Mouse (Mus musculus) frontal cortex, adult 2 months (tissue): ENCODE data around the gene H1foo. TPM values are rescaled to one million over a fixed set of nuclear protein-coding genes. Genes with fewer than 3 reads are reported as not detected.

Experiments used
- DNase-seq, 2 experiments: peaks; one replicate each; pipeline ENCODE4 v3.0.0; 2022; ENCODE audit warnings: low spot score in 1 of 2; ENCODE audit errors: extremely low spot score in 1 of 2
- polyA plus RNA-seq: library from polyadenylated mRNA; depleted of rRNA; stranded (reverse); fragments of >200 nt; gene quantifications from 2 replicates; pipeline ENCODE4 v1.2.3, GENCODE M21; 2012; rRNA removed

Gene H1foo
- polyA plus RNA-seq, 1 experiment = not detected

- no peak for DNase-seq
Measured at GRCm38 (mm10) chr6:115997726-115998311, 53.1 kb downstream of the H1foo start.

GRCm38 (mm10) chr6:115998758-115999157 is 54.0 kb downstream of the H1foo start:
- no peak for DNase-seq

GRCm38 (mm10) chr6:115999227-115999626 is 54.5 kb downstream of the H1foo start:
- no peak for DNase-seq

Other genes with a start within 250 kb of the H1foo start
- gene Tmem40, start 182.5 kb upstream of the H1foo start, polyA plus RNA-seq = 15.3 and 24.4 TPM in 2 replicates
- 5.1 and 5.7 TPM in 2 replicates for gene Cand2, start 170.4 kb upstream of the H1foo start, polyA plus RNA-seq
- gene Rpl32, start 136.2 kb upstream of the H1foo start, polyA plus RNA-seq = 936 and 1,149 TPM in 2 replicates
- 5.4 and 5.5 TPM in 2 replicates for gene Efcab12, start 106.5 kb upstream of the H1foo start, polyA plus RNA-seq
- 9.2 and 9.6 TPM in 2 replicates for gene Mbd4, start 91.6 kb upstream of the H1foo start, polyA plus RNA-seq
- gene Ift122, start 91.5 kb upstream of the H1foo start, polyA plus RNA-seq = 30.1 and 31.2 TPM in 2 replicates
- 0.86 and 1.6 TPM in 2 replicates for gene Rho, start 13.2 kb upstream of the H1foo start, polyA plus RNA-seq
- gene Plxnd1, start 50.1 kb downstream of the H1foo start, polyA plus RNA-seq = 56.5 and 73.7 TPM in 2 replicates
- gene Tmcc1, start 248.5 kb downstream of the H1foo start, polyA plus RNA-seq = 47.8 and 50.4 TPM in 2 replicates